Mouse (Mus musculus) embryonic facial prominence, embryonic 14.5 days (tissue): ENCODE measurements at regions not wholly inside any gene's neighbourhood (a gene's known extent, or its start where the extent isn't known, plus 50 kb on each side); places are given as distances from the start of the nearest gene placed in this dataset.

Experiments used
- ATAC-seq: fragments of 200-750 bp; cut with Nextera tagmentation; 2 replicates; pipeline ENCODE4 v1.8.0; 2017; ENCODE audit warnings: low read depth, moderate number of reproducible peaks, moderate TSS enrichment
- DNase-seq: peaks from one replicate; pipeline ENCODE4 v3.0.0-alpha.2; 2015; ENCODE audit warnings: low spot score
- H3K27ac ChIP-seq: fragments of 300-500 bp; sonication (generic); replicated peaks from 2 replicates; pipeline ENCODE4 v1.5.1; 2014; ENCODE audit warnings: low read depth, mild to moderate bottlenecking, low read length, moderate library complexity
- H3K27me3 ChIP-seq: fragments of 300-500 bp; sonication (generic); replicated peaks from 2 replicates; pipeline ENCODE4 v1.6.1; 2014; ENCODE audit warnings: low read length; ENCODE audit not compliant: control insufficient read depth, insufficient read depth
- H3K36me3 ChIP-seq: fragments of 300-500 bp; sonication (generic); 2 replicates; pipeline ENCODE4 v1.6.1; 2014; ENCODE audit warnings: low read length, mixed read lengths; ENCODE audit not compliant: control insufficient read depth, insufficient read depth
- H3K4me1 ChIP-seq: fragments of 300-500 bp; sonication (generic); 2 replicates; pipeline ENCODE4 v1.6.1; 2014; ENCODE audit warnings: antibody characterized with exemption, low read length; ENCODE audit not compliant: control insufficient read depth, insufficient read depth
- H3K4me2 ChIP-seq: fragments of 300-500 bp; sonication (generic); 2 replicates; pipeline ENCODE4 v1.6.1; 2014; ENCODE audit warnings: low read depth, mild to moderate bottlenecking, low read length, moderate library complexity, mixed read lengths
- H3K4me3 ChIP-seq: fragments of 300-500 bp; sonication (generic); 2 replicates; pipeline ENCODE4 v1.5.1; 2014; ENCODE audit warnings: low read depth, mild to moderate bottlenecking, low read length
- H3K9ac ChIP-seq: fragments of 300-500 bp; sonication (generic); 2 replicates; pipeline ENCODE4 v1.6.1; 2014; ENCODE audit warnings: low read depth, mild to moderate bottlenecking, low read length, moderate library complexity, mixed read lengths
- H3K9me3 ChIP-seq: fragments of 300-500 bp; sonication (generic); 2 replicates; pipeline ENCODE4 v1.6.1; 2016; ENCODE audit warnings: low read length; ENCODE audit not compliant: control insufficient read depth
- WGBS: fragments of 180-500 bp; shearing (Covaris S2); extraction: QIAGEN DNeasy Blood & Tissue Kit; methylation state at CpG from one replicate; pipeline ENCODE4 v1.1.7; 2014; 5-methylcytosine and 5-hydroxymethylcytosine counted together

- no peaks in the 10 kb centered on the region for H3K9me3 ChIP-seq
- H3K27ac ChIP-seq: no peak overlapping the region
- no peak for ATAC-seq
- no peaks in the 10 kb centered on the region for H3K4me1 ChIP-seq
- H3K4me3 ChIP-seq: no peak overlapping the region
- DNase-seq: no peak
- H3K36me3 ChIP-seq: no peaks in the 10 kb centered on the region
- no peak overlapping the region for H3K4me2 ChIP-seq
- 82% methylated on average over 3 of the region's 3 CpGs for WGBS
- H3K27me3 ChIP-seq: no peaks in the 10 kb centered on the region
- no peak overlapping the region for H3K9ac ChIP-seq
Observed at GRCm38 (mm10) chr13:25594629-25595028, 324.3 kb upstream of the Nrsn1 start.

- no peak overlapping the region for H3K9ac ChIP-seq
- H3K27me3 ChIP-seq: no peaks in the 10 kb centered on the region
- H3K27ac ChIP-seq: no peak overlapping the region
- H3K4me1 ChIP-seq: no peaks in the 10 kb centered on the region
- 73% methylated on average over 5 of the region's 5 CpGs for WGBS
- H3K4me3 ChIP-seq: no peak overlapping the region
- ATAC-seq (no peak), DNase-seq (no peak)
- H3K36me3 ChIP-seq: no peaks in the 10 kb centered on the region
- no peaks in the 10 kb centered on the region for H3K9me3 ChIP-seq
- H3K4me2 ChIP-seq: no peak overlapping the region
Observed at GRCm38 (mm10) chr13:25570641-25571040, 300.3 kb upstream of the Nrsn1 start.

DNA sequence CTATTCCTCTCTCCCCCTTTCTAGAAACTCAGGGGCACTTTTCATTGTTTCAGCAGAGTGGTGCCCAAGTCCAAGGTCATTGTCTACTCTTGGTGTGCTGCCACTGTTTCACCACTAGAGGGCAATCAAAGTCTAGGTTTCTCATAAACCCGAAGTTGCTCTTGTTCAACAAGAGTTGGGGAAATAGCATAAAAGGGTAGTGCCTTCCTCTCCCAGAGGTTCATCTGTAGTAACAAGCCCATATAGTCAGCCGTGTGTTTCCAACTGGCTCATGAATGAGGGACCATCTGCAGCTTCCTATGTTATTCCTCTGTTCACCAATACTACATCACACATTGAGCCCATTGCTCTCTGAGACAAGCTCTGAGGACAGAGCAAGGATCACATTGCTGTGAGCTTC, 292.4 kb upstream of the Nrsn1 start:
- Histone ChIP-seq H3K9ac (no peak overlapping the region), H3K4me3 (no peak overlapping the region), H3K27ac (no peak overlapping the region), H3K36me3 (no peaks in the 10 kb centered on the region), H3K27me3 (no peaks in the 10 kb centered on the region), H3K9me3 (no peaks in the 10 kb centered on the region), H3K4me1 (no peaks in the 10 kb centered on the region), H3K4me2 (no peak overlapping the region)
- ATAC-seq (0 out of 2 replicates have a peak, but pooled peaks have one; percentile 22), DNase-seq (peak; percentile 80)
- 3% methylated on average over 2 of the region's 2 CpGs for WGBS

GRCm38 (mm10) chr13:25560339-25560738, 290.0 kb upstream of the Nrsn1 start:
- Histone ChIP-seq H3K9ac (no peak overlapping the region), H3K27me3 (no peaks in the 10 kb centered on the region), H3K27ac (no peak overlapping the region), H3K4me2 (no peak overlapping the region), H3K36me3 (no peaks in the 10 kb centered on the region), H3K4me1 (no peaks in the 10 kb centered on the region), H3K4me3 (no peak overlapping the region), H3K9me3 (no peaks in the 10 kb centered on the region)
- WGBS: 48% methylated on average over 2 of the region's 2 CpGs
- ATAC-seq (no peak), DNase-seq (no peak)

DNA sequence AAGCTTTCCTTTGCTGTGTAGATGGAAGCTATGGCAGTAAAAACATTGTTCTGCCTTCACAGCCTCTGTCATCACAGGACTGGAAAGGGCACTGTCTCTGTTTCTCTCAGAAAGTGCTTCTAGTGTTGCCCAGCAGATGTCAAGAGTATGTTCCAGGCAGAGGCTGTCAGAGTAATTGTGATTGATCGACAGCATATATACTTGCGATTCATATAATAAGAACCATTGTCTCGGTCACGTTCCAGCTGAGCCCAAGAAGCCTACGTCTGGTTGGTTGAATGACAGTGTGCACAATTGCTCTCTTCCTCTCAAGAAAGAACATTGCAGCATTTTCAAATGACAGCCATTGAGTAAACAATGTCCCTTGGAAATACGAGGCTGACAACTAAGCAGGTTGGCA, 284.7 kb upstream of the Nrsn1 start:
- H3K9ac ChIP-seq: no peak overlapping the region
- no peak overlapping the region for H3K27ac ChIP-seq
- H3K4me3 ChIP-seq: no peak overlapping the region
- 64% methylated on average over 6 of the region's 6 CpGs for WGBS
- ATAC-seq: no peak
- H3K4me2 ChIP-seq: no peak overlapping the region
- H3K4me1 ChIP-seq: no peaks in the 10 kb centered on the region
- DNase-seq: no peak
- H3K9me3 ChIP-seq: no peaks in the 10 kb centered on the region
- no peaks in the 10 kb centered on the region for H3K27me3 ChIP-seq
- H3K36me3 ChIP-seq: no peaks in the 10 kb centered on the region

- ATAC-seq (no peak), DNase-seq (no peak)
- H3K27ac ChIP-seq: no peak overlapping the region
- no peaks in the 10 kb centered on the region for H3K4me1 ChIP-seq
- no peaks in the 10 kb centered on the region for H3K27me3 ChIP-seq
- WGBS: 86% methylated on average over 9 of the region's 9 CpGs
- H3K9ac ChIP-seq: no peak overlapping the region
- no peak overlapping the region for H3K4me3 ChIP-seq
- no peaks in the 10 kb centered on the region for H3K9me3 ChIP-seq
- no peaks in the 10 kb centered on the region for H3K36me3 ChIP-seq
- no peak overlapping the region for H3K4me2 ChIP-seq
Observed at GRCm38 (mm10) chr13:25548551-25548950, 278.2 kb upstream of the Nrsn1 start.

DNA sequence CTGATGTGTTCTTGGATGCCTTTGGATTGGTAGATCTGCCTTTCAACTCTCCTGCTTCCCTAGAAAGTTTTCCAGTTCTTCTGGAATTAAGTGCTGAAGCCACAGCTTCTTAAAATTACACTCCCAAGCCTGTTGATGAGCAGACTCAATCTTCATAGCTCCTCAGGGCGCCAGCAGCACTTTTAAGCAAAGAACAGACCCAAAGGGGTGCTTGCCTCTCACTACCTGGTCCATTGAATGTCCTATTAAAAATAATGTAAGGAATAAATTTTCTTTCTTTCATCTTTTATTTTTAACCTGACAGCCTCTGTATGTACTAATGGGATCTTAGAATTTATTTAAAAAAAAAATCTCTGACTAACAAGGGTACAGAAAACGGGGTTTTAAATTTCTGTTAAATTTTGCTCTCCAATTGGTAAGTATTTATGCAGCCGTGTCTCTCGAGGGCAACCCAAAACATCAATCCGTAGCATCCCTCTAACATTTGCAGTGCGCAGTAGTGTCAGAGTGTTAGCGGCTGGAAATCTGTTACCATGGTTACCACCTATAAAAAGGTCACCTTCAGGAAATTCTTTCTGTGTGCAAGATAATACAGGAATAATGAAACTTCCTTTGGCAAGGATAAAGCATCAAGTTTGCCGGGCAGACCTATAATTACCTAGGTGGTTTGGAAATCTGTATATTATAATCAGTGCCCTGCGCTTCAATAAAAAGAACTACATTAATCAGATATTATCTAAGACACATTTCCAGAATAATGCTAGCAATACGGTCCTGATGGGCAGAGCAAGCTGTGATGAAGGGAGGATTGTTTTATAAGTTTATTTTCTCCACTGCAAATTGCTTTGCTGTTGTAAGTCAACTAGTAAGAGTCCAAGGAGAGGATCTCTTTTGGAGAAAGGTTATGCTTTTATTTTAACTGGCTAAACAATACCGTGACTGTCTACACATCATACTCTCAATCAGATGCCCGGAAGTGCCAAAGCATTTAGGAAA, 277.1 kb upstream of the Nrsn1 start:
- no peak overlapping the region for H3K4me3 ChIP-seq
- 0 out of 2 replicates have a peak, but pooled peaks have one; percentile 12 for ATAC-seq
- no peak overlapping the region for H3K4me2 ChIP-seq
- no peak for DNase-seq
- H3K27ac ChIP-seq: no peak overlapping the region
- H3K9me3 ChIP-seq: no peaks in the 10 kb centered on the region
- no peaks in the 10 kb centered on the region for H3K27me3 ChIP-seq
- H3K4me1 ChIP-seq: no peaks in the 10 kb centered on the region
- no peak overlapping the region for H3K9ac ChIP-seq
- H3K36me3 ChIP-seq: no peaks in the 10 kb centered on the region
- WGBS: 67% methylated on average over 12 of the region's 12 CpGs

GRCm38 (mm10) chr13:25524094-25524493, 253.8 kb upstream of the Nrsn1 start:
- Histone ChIP-seq H3K4me3 (no peak overlapping the region), H3K9me3 (no peaks in the 10 kb centered on the region), H3K27me3 (no peaks in the 10 kb centered on the region), H3K27ac (no peak overlapping the region), H3K9ac (no peak overlapping the region), H3K4me1 (no peaks in the 10 kb centered on the region), H3K4me2 (no peak overlapping the region), H3K36me3 (no peaks in the 10 kb centered on the region)
- peak; percentile 47; the same call in 1 of the 2 replicates for ATAC-seq
- no peak for DNase-seq
- 57% methylated on average over 3 of the region's 3 CpGs for WGBS

DNA sequence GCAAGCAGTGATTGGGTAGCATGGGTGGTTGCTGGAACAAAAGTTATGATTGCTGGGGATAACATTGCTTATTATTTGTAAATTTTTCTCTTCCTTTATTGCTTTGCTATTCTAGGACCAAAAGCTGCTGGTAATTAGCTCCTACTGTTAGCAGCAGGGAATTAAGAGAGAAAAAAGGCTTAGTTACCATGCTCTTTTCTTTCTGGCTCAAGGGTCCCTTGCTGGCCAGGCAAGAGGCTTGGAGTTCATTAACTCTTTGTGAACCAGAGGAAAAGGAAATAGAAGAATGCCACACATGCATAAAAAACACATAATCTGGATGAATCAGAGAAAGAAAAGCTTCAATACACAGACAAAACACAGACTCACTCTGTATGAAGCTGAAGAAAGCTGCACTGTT, 237.1 kb upstream of the Nrsn1 start:
- ATAC-seq: no peak
- no peak overlapping the region for H3K9ac ChIP-seq
- H3K9me3 ChIP-seq: no peaks in the 10 kb centered on the region
- DNase-seq: no peak
- no peak overlapping the region for H3K4me2 ChIP-seq
- no peaks in the 10 kb centered on the region for H3K36me3 ChIP-seq
- no peak overlapping the region for H3K27ac ChIP-seq
- no peaks in the 10 kb centered on the region for H3K4me1 ChIP-seq
- no peaks in the 10 kb centered on the region for H3K27me3 ChIP-seq
- H3K4me3 ChIP-seq: no peak overlapping the region
